Mouse (Mus musculus) telencephalon, adult 2 months (tissue): ENCODE data around the gene Fads6.
A peak's percentile ranks its signal among the peaks of the same experiment; 100 is the strongest.

Experiments used
- DNase-seq: peaks from one replicate; pipeline ENCODE4 v3.0.0-alpha.2; 2011; ENCODE audit warnings: low read depth, low spot score

Fads6 gene

DNA sequence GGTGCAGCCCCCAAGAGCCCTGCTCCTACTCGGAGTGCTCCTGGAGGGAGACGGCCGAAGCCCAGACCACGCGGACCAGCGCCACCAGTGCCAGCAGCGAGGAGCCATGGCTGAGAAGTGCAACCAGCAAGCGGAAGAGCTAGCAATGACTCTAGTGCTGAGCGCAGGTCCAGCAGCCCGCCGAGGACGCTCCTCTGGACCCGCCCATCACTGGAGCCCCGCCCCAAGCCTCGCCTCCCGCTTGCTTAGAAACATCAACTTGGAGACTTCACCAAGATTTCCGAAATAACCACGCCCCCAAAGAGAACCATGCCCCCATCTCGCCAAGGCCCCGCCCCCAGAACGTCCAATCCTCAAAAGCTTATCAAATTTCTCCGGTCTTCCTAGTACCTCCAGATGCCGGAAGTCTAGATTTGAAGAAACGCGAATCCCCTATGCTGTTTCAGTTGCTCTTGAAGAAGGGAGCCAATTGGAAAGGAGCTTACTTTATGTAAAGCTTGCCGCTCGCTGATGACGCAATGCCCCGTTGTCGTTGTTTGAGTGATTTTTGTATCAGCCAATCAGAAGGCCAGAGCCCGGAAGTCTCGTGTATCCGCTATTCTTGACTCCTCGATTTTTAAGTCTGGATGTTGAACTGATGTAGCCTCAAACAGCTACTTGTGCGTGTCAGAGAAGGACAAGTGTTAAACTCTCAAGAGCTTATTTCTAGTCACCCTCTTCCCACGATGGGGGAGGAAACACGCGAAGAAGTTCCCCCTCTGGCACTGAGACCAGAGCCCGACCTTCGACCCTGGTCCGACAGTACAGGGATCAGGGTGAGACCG lies 20.5 kb downstream of the Fads6 start, which contains the start of gene Fdxr:
TSS of gene Fdxr (minus strand) at position 271 of the 824 bp plus-strand sequence.
- DNase-seq = peak; percentile 100

DNA sequence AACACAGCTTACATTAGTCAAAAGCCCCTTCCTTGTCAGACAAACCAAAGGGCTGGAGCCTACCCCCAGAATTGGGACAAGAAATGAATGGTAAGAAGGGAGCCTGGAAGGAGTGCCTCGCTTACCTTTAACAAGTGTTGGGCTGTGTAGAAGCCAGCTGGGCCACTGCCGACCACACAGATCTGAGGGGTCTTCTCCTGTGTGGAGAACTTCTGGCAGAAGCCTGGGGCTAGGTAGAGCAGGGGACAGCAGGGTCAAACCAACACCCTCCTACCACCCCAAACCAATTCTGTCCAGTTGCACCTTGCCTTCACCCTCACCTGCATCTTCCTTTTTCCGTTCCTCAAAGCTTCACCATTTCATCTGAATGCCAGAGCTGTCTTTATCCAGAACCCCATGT lies 21.5 kb downstream of the Fads6 start:
- no peak for DNase-seq

DNA sequence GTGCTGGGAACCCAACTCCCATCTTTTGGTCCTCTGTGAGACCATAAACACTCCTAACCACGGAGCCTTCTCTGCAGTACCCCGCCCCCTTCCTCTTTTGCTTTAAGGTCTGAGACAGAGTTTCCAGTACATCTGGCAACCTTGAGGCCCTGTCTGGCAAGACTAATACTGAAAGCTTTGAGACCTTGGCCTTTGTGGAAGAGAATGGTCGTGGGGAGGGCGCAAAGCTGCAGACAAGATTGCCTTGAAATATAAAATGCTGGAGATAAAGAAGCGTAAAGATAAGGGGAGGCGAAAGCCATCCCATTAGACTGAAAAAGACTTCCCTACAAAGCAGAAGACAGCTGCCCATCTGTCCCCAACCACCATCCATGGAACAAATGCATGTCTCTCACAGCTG lies 22.0 kb downstream of the Fads6 start:
- DNase-seq = no peak

DNA sequence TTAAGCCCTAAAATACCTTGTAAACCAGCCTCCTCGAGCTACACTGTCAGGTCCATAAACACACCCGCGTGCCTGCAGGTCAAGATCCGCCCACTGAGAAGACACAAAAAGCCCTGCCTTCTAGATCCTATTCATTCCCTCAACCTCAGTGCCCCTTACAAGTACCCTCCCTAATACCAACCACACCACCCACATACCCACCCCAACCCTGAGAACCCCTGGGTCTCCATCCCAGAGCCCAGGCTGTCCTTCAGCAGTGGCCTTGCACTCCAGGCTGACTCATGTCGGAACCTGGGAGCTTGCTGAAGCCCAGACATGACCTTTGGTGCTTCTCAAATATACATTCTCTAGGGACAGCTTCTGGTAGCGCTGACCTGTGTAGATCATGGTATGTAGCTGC lies 22.7 kb downstream of the Fads6 start:
- DNase-seq = no peak

DNA sequence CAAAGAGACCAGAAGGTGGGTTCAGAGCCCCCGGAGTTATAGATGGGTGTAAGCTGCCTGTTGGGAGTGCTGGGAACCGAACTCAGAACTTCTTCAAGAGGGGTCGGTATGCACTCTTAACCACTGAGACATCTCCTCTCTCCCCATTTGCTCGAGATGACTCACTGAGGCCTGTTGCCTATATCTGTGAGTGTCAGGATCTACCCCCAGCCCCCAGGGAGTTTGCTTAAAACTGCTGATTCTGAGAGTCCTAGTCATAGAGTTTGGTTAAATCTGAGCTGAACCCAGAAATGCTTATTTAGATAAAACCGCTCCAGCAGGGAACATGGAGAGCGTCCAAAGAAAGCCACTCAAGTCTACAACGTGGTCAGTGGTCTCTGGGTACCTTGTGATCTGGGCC lies 23.3 kb downstream of the Fads6 start:
- no peak for DNase-seq

DNA sequence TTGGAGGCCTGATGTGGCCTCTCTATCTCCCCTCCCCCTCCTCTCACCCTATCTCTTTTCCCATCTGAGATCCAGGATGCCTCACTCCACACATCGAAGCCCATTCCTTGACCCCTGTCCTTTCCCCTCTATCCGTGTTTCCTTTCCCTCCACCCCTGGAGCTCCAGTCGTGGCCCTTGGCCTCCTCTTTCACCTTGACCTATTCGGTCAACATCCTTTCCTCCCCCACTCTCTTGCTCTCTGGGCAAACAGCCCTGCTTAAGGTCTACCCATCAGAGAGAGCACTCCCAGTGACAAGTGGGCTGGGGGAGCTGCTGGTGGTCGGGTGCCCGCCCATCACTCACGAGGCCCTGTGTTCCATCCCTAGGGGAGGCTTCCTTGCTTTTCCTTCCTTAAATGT lies 23.7 kb downstream of the Fads6 start:
- no peak for DNase-seq

DNA sequence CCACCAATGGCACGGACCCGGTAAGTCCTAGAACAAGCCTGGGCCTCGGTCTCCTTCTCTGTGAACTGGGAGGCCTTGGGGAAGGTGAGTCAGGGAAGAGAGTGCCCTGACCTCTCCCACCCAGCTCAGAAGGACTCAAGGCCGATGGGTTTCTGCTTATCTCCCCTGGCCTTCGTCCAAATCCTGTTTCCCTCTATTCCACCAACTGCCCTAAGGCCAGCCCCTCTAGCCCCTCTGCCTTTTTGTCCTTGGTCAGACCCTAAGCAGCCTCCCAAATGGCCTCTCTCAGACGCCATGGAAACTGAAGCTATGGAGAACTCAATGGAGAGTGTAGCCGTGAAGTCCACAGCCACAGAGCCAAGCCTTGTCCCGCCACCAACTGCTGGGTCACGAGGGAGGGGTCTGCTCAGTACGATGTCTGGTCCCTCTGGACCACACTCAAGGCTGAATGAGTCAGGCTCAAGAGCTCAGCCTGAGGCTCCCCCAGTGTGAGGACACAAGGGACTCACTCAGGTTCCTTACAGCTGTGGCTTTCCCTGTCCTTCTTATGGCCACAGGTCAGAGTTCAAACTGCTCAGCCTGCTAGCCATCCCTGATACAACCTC lies 24.5 kb downstream of the Fads6 start:
- DNase-seq = no peak

DNA sequence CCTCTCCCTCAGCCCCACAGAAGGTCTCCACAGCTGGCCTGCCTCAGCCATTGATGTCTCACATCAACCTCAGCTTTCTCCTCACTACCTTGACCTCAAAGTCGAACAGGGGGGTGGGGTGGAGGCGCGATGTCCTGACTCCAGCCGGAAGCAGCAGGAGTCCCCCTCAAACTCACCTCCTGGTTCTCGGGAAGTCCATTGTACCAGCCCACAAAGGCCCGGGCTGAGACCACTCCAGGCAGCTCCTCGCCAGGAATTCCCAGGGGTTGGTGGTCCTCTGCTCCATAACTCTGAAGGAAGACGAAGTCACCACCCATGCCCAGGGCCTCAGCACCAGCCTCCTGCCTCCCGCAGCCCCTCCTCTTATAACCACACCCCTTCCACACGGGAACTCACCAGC lies 26.0 kb downstream of the Fads6 start:
- no peak for DNase-seq

DNA sequence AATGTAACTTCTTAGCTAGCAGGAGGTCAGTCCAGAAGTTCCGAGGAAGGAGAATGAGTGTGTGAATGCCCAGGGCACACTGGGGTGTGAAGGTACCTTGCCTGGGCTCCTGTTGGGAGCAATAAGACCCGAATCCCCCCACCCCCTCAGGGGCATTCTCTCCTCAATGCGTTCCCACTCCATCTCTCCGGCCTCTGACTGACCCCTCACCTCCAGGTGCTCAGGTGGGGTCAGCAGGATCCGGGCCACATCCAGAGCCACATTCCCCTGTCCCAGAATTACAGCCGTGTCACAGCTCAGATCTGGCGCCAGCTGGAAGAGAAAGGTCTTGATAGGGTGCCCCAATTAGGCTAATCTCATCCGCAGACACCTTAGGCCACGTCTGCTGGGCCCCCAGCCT lies 26.4 kb downstream of the Fads6 start:
- no peak for DNase-seq

DNA sequence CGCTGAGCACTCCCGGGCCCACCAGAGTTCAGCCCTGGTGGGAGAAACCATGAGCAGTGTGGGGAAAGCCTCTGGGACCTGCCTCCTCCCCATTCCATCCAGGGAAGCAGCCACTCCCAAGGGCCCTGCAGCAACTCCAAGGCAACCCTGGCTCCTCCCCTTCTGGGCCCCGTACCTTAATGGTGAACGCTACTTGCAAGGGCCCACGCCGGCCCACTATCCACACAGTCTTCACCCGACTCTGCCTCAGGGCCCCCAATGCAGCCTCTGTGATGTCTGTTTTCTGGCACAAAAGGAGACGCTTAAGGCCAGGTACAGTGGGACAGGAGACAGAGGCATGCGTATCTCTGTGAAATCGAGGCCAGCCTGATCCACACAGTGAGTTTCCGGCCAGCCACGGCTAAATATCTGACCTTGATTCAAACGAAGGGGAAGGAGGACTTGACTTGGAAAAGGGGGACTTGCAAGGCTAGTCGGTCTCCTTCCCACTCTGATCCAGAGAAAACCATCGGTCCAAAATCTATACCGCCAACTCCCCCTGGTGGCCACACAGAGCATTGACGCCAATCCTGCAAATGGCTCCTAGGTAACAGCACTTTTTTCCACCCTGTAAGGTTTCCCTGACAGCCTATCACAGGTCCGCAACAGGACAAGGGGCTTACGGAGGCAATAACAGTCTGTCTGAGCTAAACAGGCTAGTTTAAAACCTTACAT lies 27.2 kb downstream of the Fads6 start:
- peak; percentile 34 for DNase-seq

DNA sequence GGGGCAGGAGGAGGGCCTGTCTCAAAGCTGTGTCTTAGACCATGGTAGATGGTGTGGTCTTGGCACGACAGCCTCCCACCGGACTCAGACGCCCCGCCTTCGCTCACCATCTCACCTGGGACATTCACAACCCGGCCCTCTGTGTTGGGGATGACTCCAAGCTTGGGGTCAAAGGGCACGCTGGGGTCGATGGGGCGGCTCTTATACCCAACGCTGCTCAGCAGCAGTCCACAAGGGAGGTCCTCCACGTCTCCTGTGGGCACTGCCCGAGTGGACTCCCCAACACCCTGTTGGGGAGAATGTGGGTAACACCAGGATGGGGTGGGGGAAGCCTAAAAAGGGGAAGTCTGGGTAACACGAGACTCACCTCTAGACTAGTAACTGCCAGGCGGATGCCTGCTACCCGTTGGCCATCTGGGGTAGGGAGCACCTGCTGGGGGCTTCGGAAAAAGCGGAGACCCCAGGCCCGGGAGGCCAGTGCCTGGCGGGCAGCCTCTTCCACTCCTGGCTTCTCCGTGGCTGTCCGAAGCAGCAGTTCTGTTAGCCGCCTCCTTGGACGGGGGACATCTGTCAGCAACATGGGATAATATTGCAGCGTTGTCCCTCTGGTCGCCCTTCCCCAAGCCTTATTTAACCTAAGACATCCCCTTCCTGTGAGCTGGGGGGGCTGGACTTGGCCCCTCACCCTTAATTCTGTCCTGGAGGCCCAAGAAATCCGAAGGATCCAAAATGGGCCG lies 28.0 kb downstream of the Fads6 start:
- no peak for DNase-seq

DNA sequence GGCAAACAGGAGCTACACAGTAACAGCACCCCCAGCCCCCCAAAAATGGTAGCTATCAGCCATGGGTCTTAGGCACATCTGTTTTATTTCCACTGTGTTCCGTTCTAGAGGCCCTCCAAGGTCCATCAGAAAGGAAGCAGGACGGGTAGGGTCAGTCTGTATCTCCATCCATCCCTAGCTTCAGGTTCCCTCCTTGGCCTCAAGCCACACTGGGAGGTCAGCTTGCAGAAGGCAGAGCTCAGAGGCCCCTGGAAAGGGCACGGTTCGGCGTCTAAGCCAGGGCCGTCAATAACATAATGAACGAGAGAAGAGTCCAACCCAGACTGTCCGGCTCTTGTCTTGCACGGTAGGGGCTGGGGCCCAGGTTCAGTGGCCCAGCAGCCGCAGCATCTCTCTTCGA lies 29.5 kb downstream of the Fads6 start:
- DNase-seq = no peak

DNA sequence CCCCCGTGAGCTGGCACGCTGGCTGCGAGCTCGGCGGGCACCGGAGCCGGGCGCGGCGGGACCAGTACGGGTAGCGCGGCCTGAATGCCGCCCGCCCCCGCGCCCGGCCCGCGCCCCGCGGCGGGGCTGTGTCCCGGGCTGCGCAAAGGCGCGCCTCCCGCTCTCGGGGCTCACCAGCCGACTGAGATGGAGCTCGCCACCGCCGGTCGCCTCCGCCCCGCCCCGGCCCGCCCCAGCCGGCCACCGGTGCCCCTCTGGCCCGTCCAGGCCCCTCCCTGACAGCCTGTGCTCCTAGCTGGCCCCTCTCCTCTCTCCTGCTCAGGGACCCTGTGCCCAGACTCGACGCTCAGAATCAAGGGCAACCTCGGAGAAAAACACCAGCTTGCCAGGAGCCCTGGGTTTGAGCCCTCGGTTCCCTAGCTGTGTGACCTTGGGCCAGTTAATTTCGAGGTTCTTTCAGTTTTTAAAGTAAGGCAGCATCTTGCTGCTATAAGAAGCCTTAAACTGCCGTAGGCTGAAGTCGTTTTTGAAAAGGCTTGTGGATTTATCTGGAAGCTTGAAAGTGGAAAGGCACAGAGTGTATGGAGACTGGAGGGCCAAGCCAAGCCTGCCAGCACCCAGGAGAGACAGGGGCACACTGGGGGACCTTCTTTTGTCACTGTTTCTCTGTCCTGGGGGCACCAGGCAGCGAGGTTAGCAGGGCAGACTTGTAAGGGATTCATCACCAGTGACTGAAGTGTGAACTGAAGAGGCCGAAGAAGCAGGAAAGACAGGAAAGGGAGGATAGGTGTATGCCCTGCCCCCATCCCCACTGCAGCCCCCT lies 30.2 kb downstream of the Fads6 start, which contains the start of gene Grin2c:
TSS of gene Grin2c (minus strand) at position 183 of the 823 bp plus-strand sequence.
- DNase-seq = no peak

DNA sequence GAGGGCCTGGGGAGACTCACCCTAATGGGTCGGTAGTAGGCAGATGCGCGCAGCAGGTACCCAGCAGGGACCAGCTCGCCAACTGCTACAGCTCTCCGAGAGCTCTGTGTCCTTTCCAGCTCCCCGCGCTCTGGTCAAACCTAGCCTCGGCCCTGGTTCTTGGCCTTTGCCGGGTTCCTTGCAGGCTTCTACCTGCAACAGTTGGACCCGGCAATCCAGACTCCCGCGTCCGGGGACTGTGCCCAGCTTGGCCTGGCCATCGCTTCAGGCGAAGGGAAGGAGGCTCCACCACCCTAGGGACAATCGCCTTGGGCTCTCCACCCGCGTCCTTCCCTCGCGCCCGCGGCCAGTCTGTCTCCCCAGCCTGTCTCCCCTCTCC lies 31.1 kb downstream of the Fads6 start:
- DNase-seq = no peak

DNA sequence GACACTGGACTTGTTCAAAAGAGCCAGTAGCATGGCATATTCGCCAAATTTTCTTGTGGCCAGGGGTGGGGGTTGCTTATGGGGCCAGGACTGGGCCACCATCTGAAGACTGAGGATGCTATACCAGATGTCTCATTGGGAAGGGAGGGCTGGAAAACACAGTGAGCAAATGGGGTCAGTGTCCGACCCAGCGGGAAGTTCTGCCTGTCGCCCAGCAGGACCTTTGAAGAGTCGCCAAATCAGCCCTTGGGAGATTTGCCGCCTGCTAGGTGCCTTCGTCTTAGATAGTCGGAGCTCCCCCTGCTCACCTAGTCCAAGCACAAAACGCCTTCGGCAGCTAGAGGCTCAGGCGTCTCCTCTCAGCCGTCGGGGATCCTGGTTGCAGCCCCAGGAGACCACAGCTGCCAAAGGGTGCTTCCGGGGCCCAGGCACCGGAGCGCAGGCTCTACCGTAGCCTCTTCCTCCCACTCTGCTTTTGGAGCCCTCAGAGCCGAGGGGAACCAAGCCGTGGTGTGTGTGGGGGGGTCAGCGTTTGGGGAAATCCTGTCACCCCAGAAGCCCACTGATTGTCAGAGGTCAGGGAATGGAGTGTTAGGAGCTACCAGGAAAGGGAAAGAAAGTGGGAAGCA lies 31.6 kb downstream of the Fads6 start:
- no peak for DNase-seq

DNA sequence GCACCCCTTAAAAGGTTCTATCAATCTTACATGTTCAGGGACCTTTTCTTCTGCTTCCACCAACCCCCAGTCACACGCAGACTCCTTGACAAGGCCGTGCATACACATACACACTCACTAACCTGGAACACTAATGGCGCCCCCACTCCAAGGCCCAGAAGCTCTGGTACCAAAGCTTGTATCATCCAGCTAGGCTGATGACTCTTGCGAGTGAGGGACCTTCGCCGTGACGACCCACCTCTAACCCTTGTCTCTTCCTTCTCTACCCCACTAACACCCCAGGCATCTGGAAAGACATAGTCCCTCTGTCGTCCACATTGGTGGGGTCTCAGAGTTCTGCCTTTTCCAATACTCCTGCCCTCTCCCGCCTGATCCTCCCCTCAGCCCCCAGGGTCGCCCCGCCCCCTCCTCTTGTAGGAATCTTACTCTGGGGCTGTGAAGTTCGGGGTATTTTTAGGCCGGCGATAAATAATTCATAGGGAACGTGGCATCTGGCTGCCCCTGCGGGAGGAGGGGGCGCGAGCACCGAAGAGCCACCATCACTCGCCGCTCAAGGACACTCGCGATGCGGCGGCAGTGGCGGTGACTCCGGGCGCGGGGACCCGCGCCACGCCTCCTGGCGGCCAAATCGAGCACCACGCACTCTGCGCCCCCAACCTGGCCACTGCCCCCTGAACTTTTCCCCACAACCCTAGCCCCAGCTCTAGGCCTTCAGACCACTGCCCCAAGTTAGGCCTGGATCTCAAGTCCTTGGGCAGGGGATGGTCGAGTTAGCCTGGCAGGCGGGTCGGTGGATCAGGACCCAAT lies 32.4 kb downstream of the Fads6 start:
- DNase-seq = no peak

DNA sequence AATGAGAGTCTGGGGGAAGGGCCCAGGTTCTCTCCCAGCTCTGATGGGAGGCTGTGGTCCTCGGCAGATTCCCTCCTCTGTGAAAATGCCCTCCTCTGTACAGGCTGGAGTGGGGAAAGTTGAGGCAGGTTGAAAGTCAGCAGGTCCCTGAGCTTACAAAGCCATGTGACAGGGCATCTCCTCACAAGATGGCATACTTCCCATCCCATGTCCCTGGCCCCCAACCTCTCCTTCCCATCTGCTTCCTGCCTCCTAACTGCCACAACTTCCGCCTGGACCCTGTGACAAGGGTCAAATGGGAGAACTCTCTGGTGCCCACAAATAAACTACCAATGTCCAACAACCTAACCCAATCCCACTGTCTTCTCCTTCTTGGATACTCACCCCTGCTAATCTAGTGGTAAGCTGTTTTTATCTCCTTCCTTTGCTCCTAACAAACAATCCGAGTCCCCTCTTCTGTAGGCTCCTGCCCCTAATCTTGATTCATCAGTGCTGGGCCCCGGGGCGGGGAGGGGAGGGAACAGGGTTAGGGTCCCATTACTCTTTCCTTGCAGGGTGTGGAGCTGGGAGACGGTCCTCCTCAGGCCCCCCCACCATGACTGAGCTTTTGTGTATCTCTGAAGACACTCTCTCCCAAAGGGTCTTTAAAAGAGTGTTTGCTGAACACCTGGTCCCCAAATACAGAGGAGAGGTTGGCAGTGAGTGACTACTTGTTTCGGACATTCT lies 33.2 kb downstream of the Fads6 start:
- no peak for DNase-seq

DNA sequence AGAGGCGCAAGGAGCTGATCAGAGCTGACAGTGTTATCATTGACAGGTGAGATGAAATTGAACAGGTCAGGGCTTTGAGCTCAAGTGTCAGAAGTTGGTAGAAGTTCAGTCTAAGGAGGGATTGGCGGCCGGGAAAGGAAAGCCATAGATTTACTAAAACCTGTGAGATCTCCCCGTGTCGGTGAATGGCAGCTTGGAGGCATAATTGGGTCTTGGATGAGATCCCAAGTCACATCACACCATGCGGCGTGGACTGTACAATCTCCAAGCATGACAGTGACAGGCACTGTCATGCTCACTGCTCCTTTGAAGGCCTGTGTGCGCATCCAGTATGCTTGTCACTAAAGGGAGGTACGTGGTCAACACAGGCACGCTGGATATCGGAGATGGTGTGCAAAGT lies 34.5 kb downstream of the Fads6 start:
- DNase-seq = no peak

DNA sequence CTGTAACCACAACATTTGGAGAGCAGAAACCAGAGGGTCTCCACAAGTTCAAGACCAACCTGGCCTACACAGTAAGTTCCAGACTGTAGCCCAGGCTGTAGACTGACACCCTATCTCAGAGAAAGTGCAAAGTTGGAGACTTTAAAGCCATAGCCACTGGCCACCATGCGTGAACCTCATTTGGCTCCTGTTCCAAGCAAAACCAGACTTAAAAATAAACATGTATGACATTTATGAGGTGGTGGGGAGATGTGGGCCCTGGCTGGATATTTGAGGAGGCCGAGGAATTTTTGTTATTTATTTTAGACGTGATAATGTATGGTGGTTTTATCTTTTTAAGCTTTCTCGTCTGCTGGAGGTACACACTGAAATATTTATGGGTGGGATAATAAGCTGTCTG lies 38.3 kb downstream of the Fads6 start:
- DNase-seq = no peak
